Mouse (Mus musculus) neural tube, embryonic 14.5 days (tissue): Measurements from ENCODE around the gene Skap1. TPM values are rescaled to one million over a fixed set of nuclear protein-coding genes. Genes with fewer than 3 reads are reported as not detected.

Experiments
- ATAC-seq: fragments of 200-750 bp; cut with Nextera tagmentation; 2 replicates; pipeline ENCODE4 v1.8.0; 2017; ENCODE audit warnings: low read depth, mild to moderate bottlenecking, moderate TSS enrichment, moderate library complexity
- H3K27ac ChIP-seq: fragments of 300-500 bp; sonication (generic); 2 replicates; pipeline ENCODE4 v1.5.1; 2014; ENCODE audit warnings: low read depth, mild to moderate bottlenecking, control low read depth, low read length, moderate library complexity, mixed read lengths
- H3K27me3 ChIP-seq: fragments of 300-500 bp; sonication (generic); 2 replicates; pipeline ENCODE4 v1.6.1; 2014; ENCODE audit warnings: low read length; ENCODE audit not compliant: control insufficient read depth, insufficient read depth
- H3K36me3 ChIP-seq: fragments of 300-500 bp; sonication (generic); 2 replicates; pipeline ENCODE4 v1.6.1; 2014; ENCODE audit warnings: low read length, mixed read lengths; ENCODE audit not compliant: control insufficient read depth, insufficient read depth
- H3K4me1 ChIP-seq: fragments of 300-500 bp; sonication (generic); 2 replicates; pipeline ENCODE4 v1.6.1; 2014; ENCODE audit warnings: low read length; ENCODE audit not compliant: control insufficient read depth, insufficient read depth
- H3K4me2 ChIP-seq: fragments of 300-500 bp; sonication (generic); 2 replicates; pipeline ENCODE4 v1.6.1; 2014; ENCODE audit warnings: mild to moderate bottlenecking, low read depth, low read length, control low read depth
- H3K4me3 ChIP-seq: fragments of 300-500 bp; sonication (generic); 2 replicates; pipeline ENCODE4 v1.5.1; 2014; ENCODE audit warnings: low read depth, low read length, control low read depth, mixed read lengths
- H3K9ac ChIP-seq: fragments of 300-500 bp; sonication (generic); replicated peaks from 2 replicates; pipeline ENCODE4 v1.6.1; 2014; ENCODE audit warnings: low read depth, mild to moderate bottlenecking, control low read depth, low read length, mixed read lengths
- H3K9me3 ChIP-seq: fragments of 300-500 bp; sonication (generic); 2 replicates; pipeline ENCODE4 v1.6.1; 2016; ENCODE audit warnings: low read length; ENCODE audit not compliant: control insufficient read depth
- WGBS: fragments of 180-500 bp; shearing (Covaris S2); extraction: QIAGEN DNeasy Blood & Tissue Kit; methylation state at CpG from one replicate; pipeline ENCODE4 v1.1.7; 2014; 5-methylcytosine and 5-hydroxymethylcytosine counted together
- polyA plus RNA-seq: library from polyadenylated mRNA; unstranded; fragments of >200 nt; fragmentation: Nextera tagmentation; extraction: Ambion mirVana; gene quantifications from 2 replicates; pipeline ENCODE4 v1.2.1, GENCODE M21; 2014

Skap1 gene
- polyA plus RNA-seq, 1 experiment from 2014 or later, result 10.8 TPM

GRCm38 (mm10) chr11:96534531-96534930 is 70.1 kb downstream of the Skap1 start:
- Histone ChIP-seq H3K9me3 (no peaks in the 10 kb centered on the region), H3K27me3 (no peaks in the 10 kb centered on the region), H3K9ac (no peak overlapping the region), H3K27ac (no peak overlapping the region), H3K36me3 (no peaks in the 10 kb centered on the region), H3K4me2 (no peak overlapping the region), H3K4me1 (peaks cover 4% of the 10 kb centered on the region; the same call in 1 of the 2 replicates), H3K4me3 (no peak overlapping the region)
- ATAC-seq, result no peak
- 73% methylated on average over 2 of the region's 2 CpGs for WGBS

DNA sequence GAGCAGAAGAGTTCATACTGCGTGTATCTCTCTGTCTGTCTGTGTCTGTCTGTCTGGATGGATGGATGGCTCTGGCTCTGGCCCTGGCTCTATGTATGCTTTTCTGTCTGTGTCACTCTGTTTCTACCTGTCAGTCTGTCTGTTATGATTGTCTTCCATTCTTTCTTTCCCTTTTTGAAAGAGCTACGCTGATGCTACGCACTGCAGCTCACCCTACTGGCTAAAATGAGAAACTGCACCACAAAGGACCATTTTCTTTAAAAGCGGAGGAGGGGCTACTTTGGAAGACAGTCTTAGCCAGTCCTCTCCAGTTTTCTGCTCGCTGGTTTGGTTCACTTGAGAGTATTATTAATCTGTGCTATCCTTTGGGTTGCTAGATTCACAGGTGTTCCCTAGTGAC is 71.8 kb downstream of the Skap1 start:
- Histone ChIP-seq H3K27me3 (no peaks in the 10 kb centered on the region), H3K4me2 (no peak overlapping the region), H3K4me1 (peaks cover 4% of the 10 kb centered on the region; the same call in 1 of the 2 replicates), H3K9me3 (no peaks in the 10 kb centered on the region), H3K9ac (no peak overlapping the region), H3K4me3 (no peak overlapping the region), H3K36me3 (no peaks in the 10 kb centered on the region), H3K27ac (no peak overlapping the region)
- WGBS, result 20% methylated on average over 5 of the region's 5 CpGs
- no peak for ATAC-seq

- no peaks in the 10 kb centered on the region for H3K9me3 ChIP-seq
- H3K36me3 ChIP-seq, result no peaks in the 10 kb centered on the region
- no peak overlapping the region for H3K4me3 ChIP-seq
- no peak overlapping the region for H3K9ac ChIP-seq
- no peak for ATAC-seq
- no peak overlapping the region for H3K27ac ChIP-seq
- H3K27me3 ChIP-seq, result no peaks in the 10 kb centered on the region
- no peak overlapping the region; the same call in 1 of the 2 replicates for H3K4me2 ChIP-seq
- 63% methylated on average over 7 of the region's 7 CpGs for WGBS
- peaks cover 12% of the 10 kb centered on the region; the same call in 1 of the 2 replicates for H3K4me1 ChIP-seq
Observed at GRCm38 (mm10) chr11:96542003-96542402, 77.6 kb downstream of the Skap1 start.

- H3K9ac ChIP-seq, result no peak overlapping the region
- H3K9me3 ChIP-seq, result no peaks in the 10 kb centered on the region
- H3K36me3 ChIP-seq, result no peaks in the 10 kb centered on the region
- H3K4me2 ChIP-seq, result no peak overlapping the region
- ATAC-seq, result no peak
- 58% methylated on average over 7 of the region's 7 CpGs for WGBS
- no peak overlapping the region for H3K4me3 ChIP-seq
- H3K4me1 ChIP-seq, result peaks cover 12% of the 10 kb centered on the region; the same call in 1 of the 2 replicates
- H3K27ac ChIP-seq, result 0 out of 2 replicates have a peak overlapping the region, but pooled peaks have one; percentile 52
- no peaks in the 10 kb centered on the region for H3K27me3 ChIP-seq
Observed at GRCm38 (mm10) chr11:96542561-96542960, 78.2 kb downstream of the Skap1 start.

GRCm38 (mm10) chr11:96546428-96546827 is 82.0 kb downstream of the Skap1 start:
- Histone ChIP-seq H3K36me3 (no peaks in the 10 kb centered on the region), H3K27me3 (no peaks in the 10 kb centered on the region), H3K4me1 (peaks cover 12% of the 10 kb centered on the region; the same call in 1 of the 2 replicates), H3K4me2 (no peak overlapping the region), H3K9ac (no peak overlapping the region), H3K4me3 (no peak overlapping the region), H3K27ac (peak overlapping the region; percentile 22; the same call in 1 of the 2 replicates), H3K9me3 (no peaks in the 10 kb centered on the region)
- 48% methylated on average over 8 of the region's 8 CpGs for WGBS
- ATAC-seq, result no peak

DNA sequence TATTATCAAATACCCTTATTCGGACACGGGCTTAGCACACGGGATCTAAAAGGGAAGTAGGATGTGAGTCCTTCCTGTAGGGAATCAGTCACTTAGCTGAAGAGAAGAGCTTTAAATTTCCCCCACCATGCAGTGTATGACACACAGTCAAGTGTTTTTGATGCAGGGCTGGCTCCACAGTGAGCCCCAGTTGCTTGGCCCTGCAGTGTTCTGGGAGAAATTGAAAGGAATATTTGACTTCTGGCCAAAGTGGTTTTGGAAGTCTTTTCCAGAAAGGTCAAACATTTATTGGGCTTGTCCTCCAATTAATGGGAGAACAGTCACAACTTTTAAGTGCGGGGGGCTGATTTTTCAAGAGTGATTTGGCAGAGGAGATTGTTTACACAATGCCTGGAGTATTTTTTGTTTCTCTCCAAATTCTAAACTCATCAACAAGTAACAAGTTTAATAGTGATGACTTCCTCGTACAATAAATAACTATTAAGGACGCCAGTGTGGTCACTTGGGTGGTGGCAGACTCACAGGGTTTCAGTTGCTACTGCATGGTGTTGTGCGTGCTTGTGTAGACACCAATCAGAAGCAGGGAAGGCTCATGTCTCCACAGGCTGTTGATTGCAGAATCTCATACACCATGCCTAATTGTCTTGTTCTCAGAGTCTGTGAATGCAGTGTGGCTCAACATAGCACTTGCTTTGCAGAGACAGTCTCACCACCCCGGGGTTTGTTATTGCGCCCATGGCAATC is 86.7 kb downstream of the Skap1 start:
- WGBS, result 63% methylated on average over 9 of the region's 9 CpGs
- H3K9ac ChIP-seq, result no peak overlapping the region
- no peaks in the 10 kb centered on the region for H3K36me3 ChIP-seq
- no peak overlapping the region for H3K27ac ChIP-seq
- H3K4me1 ChIP-seq, result peaks cover 16% of the 10 kb centered on the region
- no peaks in the 10 kb centered on the region for H3K9me3 ChIP-seq
- no peak overlapping the region for H3K4me3 ChIP-seq
- no peak overlapping the region for H3K4me2 ChIP-seq
- no peak for ATAC-seq
- no peaks in the 10 kb centered on the region for H3K27me3 ChIP-seq

DNA sequence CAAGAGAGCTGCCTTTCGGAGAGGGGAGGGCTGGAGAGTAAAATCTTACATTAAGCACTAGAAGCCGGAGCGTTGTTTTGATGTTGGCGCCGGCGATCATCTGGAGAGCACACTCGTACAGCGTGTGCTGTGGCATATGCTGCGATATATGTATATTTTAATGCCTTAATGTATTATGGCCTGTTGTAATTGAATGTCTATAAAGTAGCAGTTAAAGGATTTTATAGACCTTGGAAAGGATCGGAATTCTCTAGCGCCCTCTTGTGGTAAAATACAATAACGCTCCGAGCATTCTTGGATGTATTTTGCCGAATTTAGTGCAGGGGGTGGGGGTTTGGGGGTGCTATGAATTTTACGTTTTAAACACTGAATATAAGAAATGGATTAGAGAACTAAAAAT is 88.7 kb downstream of the Skap1 start:
- Histone ChIP-seq H3K27ac (peak overlapping the region; percentile 84), H3K4me1 (peaks cover 14% of the 10 kb centered on the region), H3K9ac (peak overlapping the region; percentile 48), H3K4me2 (peak overlapping the region; percentile 58), H3K27me3 (no peaks in the 10 kb centered on the region), H3K9me3 (no peaks in the 10 kb centered on the region), H3K36me3 (no peaks in the 10 kb centered on the region), H3K4me3 (peak overlapping the region; percentile 28)
- peak; percentile 76 for ATAC-seq
- 4% methylated on average over 15 of the region's 15 CpGs for whole genome bisulfite sequencing

DNA sequence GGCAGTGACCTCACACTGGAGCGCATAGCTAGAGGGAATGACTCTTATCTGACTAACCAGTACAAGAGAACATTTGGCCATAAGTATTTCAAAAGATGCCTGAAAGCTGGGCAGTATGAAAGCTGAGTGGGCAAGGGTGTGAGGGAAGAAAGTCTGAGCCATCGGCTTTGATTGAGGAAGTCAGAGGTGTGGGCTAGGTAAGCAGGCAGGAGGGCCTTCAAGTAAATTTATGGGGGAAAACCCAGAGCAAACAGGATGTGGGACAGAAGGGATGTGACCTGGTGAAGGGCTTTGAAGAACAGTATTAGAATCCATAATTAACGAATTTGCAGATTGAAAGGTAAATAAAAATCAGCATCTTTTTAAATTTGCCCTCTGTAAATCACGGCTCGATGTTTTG is 95.8 kb downstream of the Skap1 start:
- no peaks in the 10 kb centered on the region for H3K27me3 ChIP-seq
- no peak overlapping the region for H3K4me3 ChIP-seq
- no peak overlapping the region for H3K27ac ChIP-seq
- no peak overlapping the region for H3K9ac ChIP-seq
- no peaks in the 10 kb centered on the region for H3K36me3 ChIP-seq
- no peak for ATAC-seq
- H3K4me1 ChIP-seq, result 0 out of 2 replicates have a peak, but pooled peaks cover 3% of the 10 kb centered on the region
- no peak overlapping the region for H3K4me2 ChIP-seq
- 78% methylated on average over 5 of the region's 5 CpGs for WGBS
- no peaks in the 10 kb centered on the region for H3K9me3 ChIP-seq

DNA sequence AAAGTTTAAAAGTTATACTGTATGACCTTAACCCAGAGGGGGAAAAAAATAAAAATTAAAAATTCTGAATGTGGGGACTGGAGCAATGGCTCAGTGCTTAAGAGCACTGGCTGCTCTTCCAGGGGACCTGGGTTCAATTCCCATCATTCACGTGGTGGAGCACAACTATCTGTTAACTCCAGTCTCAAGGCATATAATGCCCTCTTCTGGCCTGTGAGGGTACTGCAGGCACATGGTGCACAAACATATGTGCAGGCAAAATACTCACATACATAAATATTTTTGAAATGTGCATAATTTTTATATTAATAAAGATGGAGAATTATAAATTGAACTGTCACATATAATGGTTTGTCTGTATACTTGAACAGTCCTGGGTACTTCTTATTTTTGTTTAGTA is 99.7 kb downstream of the Skap1 start:
- Histone ChIP-seq H3K4me2 (no peak overlapping the region), H3K27ac (no peak overlapping the region), H3K4me1 (0 out of 2 replicates have a peak, but pooled peaks cover 3% of the 10 kb centered on the region), H3K27me3 (no peaks in the 10 kb centered on the region), H3K36me3 (no peaks in the 10 kb centered on the region), H3K9me3 (no peaks in the 10 kb centered on the region), H3K9ac (no peak overlapping the region), H3K4me3 (no peak overlapping the region)
- no peak for ATAC-seq
- WGBS, result 71% methylated on average over 1 of the region's 1 CpGs
